Mouse (Mus musculus): ENCODE measurements around the gene Hrc. TPM values are rescaled to one million over a fixed set of nuclear protein-coding genes. Genes with fewer than 3 reads are reported as not detected.
"Not testable (repeated sequence)": the region's sequence is repeated elsewhere in the genome, so short reads cannot be mapped to it uniquely, and the experiment has no call there.

Gene Hrc
- polyA plus RNA-seq, 1 experiment: 0.59 TPM

- DNase-seq (ENCODE audit: low spot score): peak; percentile 85
Observed at GRCm38 (mm10) chr7:45333431-45333982, 1.6 kb upstream of the Hrc start, which contains the start of gene Trpm4. Gene Trpm4 (minus strand): TSS chr7:45333780.

GRCm38 (mm10) chr7:45334605-45335004, 485 bp upstream of the Hrc start:
- no peak for DNase-seq (ENCODE audit: low spot score)

- DNase-seq (ENCODE audit: low spot score): no peak
Observed at GRCm38 (mm10) chr7:45336319-45336718, 1.2 kb downstream of the Hrc start.

GRCm38 (mm10) chr7:45337469-45337868, 2.4 kb downstream of the Hrc start:
- DNase-seq (ENCODE audit: low spot score): no peak

GRCm38 (mm10) chr7:45338161-45338911, 3.2 kb downstream of the Hrc start:
- no peak for DNase-seq (ENCODE audit: low spot score)

GRCm38 (mm10) chr7:45339410-45340065, 4.4 kb downstream of the Hrc start:
- DNase-seq (ENCODE audit: low spot score): peak; percentile 60

GRCm38 (mm10) chr7:45340066-45340442, 5.0 kb downstream of the Hrc start:
- no peak for DNase-seq (ENCODE audit: low spot score)

GRCm38 (mm10) chr7:45340669-45341068, 5.6 kb downstream of the Hrc start:
- no peak for DNase-seq (ENCODE audit: low spot score)

- DNase-seq (ENCODE audit: low spot score): no peak
Observed at GRCm38 (mm10) chr7:45341303-45341702, 6.2 kb downstream of the Hrc start.

- DNase-seq (ENCODE audit: low spot score): no peak
Observed at GRCm38 (mm10) chr7:45342081-45342480, 7.0 kb downstream of the Hrc start.

- no peak for DNase-seq (ENCODE audit: low spot score)
Observed at GRCm38 (mm10) chr7:45343543-45343942, 8.5 kb downstream of the Hrc start.

GRCm38 (mm10) chr7:45346905-45347304, 11.8 kb downstream of the Hrc start:
- no peak for DNase-seq (ENCODE audit: low spot score)

- no peak for DNase-seq (ENCODE audit: low spot score)
Observed at GRCm38 (mm10) chr7:45353041-45353440, 18.0 kb downstream of the Hrc start.

- no peak for DNase-seq (ENCODE audit: low spot score)
Observed at GRCm38 (mm10) chr7:45355318-45356020, 20.4 kb downstream of the Hrc start.

GRCm38 (mm10) chr7:45356087-45356486, 21.0 kb downstream of the Hrc start:
- DNase-seq (ENCODE audit: low spot score): no peak

- not testable (repeated sequence) for DNase-seq (ENCODE audit: low spot score)
Observed at GRCm38 (mm10) chr7:45359081-45359480, 24.0 kb downstream of the Hrc start.

- no peak for DNase-seq (ENCODE audit: low spot score)
Observed at GRCm38 (mm10) chr7:45360404-45361125, 25.5 kb downstream of the Hrc start.

GRCm38 (mm10) chr7:45361243-45361804, 26.2 kb downstream of the Hrc start:
- no peak for DNase-seq (ENCODE audit: low spot score)

- DNase-seq (ENCODE audit: low spot score): no peak
Observed at GRCm38 (mm10) chr7:45362801-45363200, 27.7 kb downstream of the Hrc start.

GRCm38 (mm10) chr7:45363983-45364382, 28.9 kb downstream of the Hrc start:
- DNase-seq (ENCODE audit: low spot score): no peak
